Mouse (Mus musculus): Measurements from ENCODE around the gene Eml1.

DNA sequence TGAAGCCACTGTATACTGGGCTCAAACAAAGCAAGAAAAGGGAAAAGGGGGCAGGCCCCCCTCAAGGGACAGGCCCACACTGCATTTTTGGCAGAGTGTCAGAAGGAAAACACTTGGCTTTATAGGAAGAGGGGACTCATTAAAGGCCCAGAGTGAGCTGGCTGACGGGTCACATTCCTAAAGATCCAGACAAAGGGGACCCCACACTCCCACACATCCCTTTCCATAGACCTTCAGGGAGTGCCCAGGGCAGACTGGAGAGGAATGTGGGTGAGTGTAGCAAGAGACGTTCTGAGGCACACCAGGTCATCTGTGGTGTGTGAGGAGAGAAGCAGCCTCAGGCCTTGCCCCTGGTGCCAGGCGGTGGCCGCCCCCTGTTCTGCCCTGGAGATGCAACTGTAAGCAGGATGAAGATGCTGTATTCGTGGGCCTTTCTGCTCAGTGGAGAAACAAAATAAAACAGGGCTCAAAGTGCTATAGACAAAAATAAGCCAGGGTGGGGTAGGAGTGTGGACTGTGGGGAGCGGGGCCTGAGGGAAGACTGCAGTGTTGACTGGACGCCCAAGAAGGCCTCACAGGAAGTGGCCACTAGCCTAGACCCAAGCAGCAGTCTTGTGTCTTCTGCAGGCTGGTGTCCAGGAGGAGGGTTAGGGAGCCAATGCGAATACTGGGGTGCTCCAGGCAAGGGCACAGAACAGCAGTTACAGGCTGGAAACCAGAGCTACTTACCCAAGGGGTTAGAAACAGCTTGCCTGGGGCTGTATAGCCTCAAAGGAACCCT is 124.9 kb downstream of the Eml1 start:
- TF ChIP-seq CTCF (IDR thresholded peaks at IDR 0.05; ENCODE audit: low read depth, low read length) (no peak), POLR2A (IDR thresholded peaks at IDR 0.05; ENCODE audit: borderline replicate concordance, low read depth, low read length) (no peak)
